Mouse (Mus musculus) lung, postnatal 0 days (tissue): ENCODE measurements at regions not wholly inside any gene's neighbourhood (a gene's known extent, or its start where the extent isn't known, plus 50 kb on each side); places are given as distances from the start of the nearest gene placed in this dataset.

Experiments used
- ATAC-seq: fragments of 200-750 bp; cut with Nextera tagmentation; 2 replicates; pipeline ENCODE4 v1.8.0; 2017; ENCODE audit warnings: moderate library complexity
- DNase-seq: peaks from one replicate; pipeline ENCODE4 v3.0.0-alpha.2; 2016; ENCODE audit warnings: low spot score
- H3K27ac ChIP-seq: fragments of 300-500 bp; sonication (generic); 2 replicates; pipeline ENCODE4 v1.5.1; 2014; ENCODE audit warnings: antibody characterized with exemption, mild to moderate bottlenecking, low read length, mixed read lengths
- H3K27me3 ChIP-seq: fragments of 300-500 bp; sonication (generic); replicated peaks from 2 replicates; pipeline ENCODE4 v1.6.1; 2014; ENCODE audit warnings: low read length, mixed read lengths; ENCODE audit not compliant: insufficient read depth
- H3K36me3 ChIP-seq: fragments of 300-500 bp; sonication (generic); 2 replicates; pipeline ENCODE4 v1.6.1; 2014; ENCODE audit warnings: low read length, mixed read lengths; ENCODE audit not compliant: insufficient read depth
- H3K4me1 ChIP-seq: fragments of 300-500 bp; sonication (generic); 2 replicates; pipeline ENCODE4 v1.6.1; 2014; ENCODE audit warnings: antibody characterized with exemption, low read depth, low read length, mixed read lengths; ENCODE audit not compliant: insufficient read depth
- H3K4me2 ChIP-seq: fragments of 300-500 bp; sonication (generic); replicated peaks from 2 replicates; pipeline ENCODE4 v1.6.1; 2014; ENCODE audit warnings: low read depth, mild to moderate bottlenecking, low read length, moderate library complexity, mixed read lengths
- H3K4me3 ChIP-seq: fragments of 300-500 bp; sonication (generic); 2 replicates; pipeline ENCODE4 v1.5.1; 2014; ENCODE audit warnings: low read depth, low read length
- H3K9ac ChIP-seq: fragments of 300-500 bp; sonication (generic); replicated peaks from 2 replicates; pipeline ENCODE4 v1.6.1; 2014; ENCODE audit warnings: low read depth, mild to moderate bottlenecking
- H3K9me3 ChIP-seq: fragments of 300-500 bp; sonication (generic); 2 replicates; pipeline ENCODE4 v1.6.1; 2016; ENCODE audit warnings: low read length, mixed read lengths
- CTCF ChIP-seq: IDR thresholded peaks from 2 replicates; pipeline ENCODE4 v1.5.1; 2016; ENCODE audit warnings: antibody characterized with exemption, mild to moderate bottlenecking
- EP300 ChIP-seq: IDR thresholded peaks from 2 replicates; pipeline ENCODE4 v1.6.1; 2016; ENCODE audit warnings: antibody characterized with exemption, mild to moderate bottlenecking, control low read depth
- WGBS: fragments of 180-500 bp; shearing (Covaris S2); extraction: QIAGEN DNeasy Blood & Tissue Kit; methylation state at CpG from one replicate; pipeline ENCODE4 v1.1.7; 2014; 5-methylcytosine and 5-hydroxymethylcytosine counted together

DNA sequence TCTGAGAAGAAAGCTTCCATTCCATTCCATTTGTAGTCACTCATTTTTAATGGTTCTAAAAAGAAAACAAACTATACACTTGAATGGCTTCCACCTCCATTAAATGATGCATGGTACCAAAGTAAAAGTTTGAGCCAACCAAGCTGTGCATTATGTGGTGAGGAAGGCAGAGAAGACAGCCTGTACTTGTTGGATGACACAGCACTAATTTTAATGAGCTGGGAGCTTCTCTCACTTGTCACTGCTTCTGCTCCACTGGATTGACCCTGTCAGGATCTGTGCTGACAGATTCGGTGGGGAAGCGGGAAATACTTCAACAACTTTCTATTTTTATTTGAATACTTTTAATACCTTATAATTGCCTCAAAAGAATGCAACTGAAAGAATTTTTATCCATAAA, 403.3 kb downstream of the Tm4sf1 start:
- H3K4me2 ChIP-seq = no peak overlapping the region

DNA sequence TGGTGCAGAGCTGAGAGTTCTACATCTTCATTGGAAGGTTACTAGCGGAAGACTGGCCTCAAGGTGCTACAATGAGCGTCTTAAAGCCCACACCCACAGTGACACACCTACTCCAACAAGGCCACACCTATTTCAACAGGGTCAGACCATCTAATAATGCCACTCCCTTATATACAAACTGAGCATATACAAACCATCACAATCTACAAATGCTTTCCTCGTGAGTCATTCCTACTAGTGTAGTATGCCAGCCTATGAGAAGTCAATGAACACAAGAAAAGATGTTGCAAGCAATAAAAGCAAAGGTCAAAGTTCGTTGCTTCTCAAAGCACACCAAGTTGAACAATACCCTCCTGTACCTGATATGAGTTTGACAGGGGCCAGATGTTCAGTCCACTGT, 424.7 kb downstream of the Tm4sf1 start:
- no peaks in the 10 kb centered on the region for H3K4me1 ChIP-seq
- no peaks in the 10 kb centered on the region for H3K27me3 ChIP-seq
- TF ChIP-seq CTCF (no peak), EP300 (no peak)
- H3K9me3 ChIP-seq = no peaks in the 10 kb centered on the region
- ATAC-seq (no peak), DNase-seq (no peak)
- no peaks in the 10 kb centered on the region for H3K36me3 ChIP-seq
- no peak overlapping the region for H3K9ac ChIP-seq
- no peak overlapping the region for H3K27ac ChIP-seq
- no peak overlapping the region for H3K4me2 ChIP-seq
- WGBS = 75% methylated on average over 4 of the region's 4 CpGs
- H3K4me3 ChIP-seq = no peak overlapping the region

More for the DNA sequence above, 403.3 kb downstream of the Tm4sf1 start:
- no peak overlapping the region for H3K9ac ChIP-seq
- ATAC-seq (no peak), DNase-seq (no peak)
- H3K36me3 ChIP-seq = no peaks in the 10 kb centered on the region
- no peaks in the 10 kb centered on the region for H3K27me3 ChIP-seq
- no peak for TF ChIP-seq CTCF
- TF ChIP-seq EP300 = no peak
- no peak overlapping the region for H3K27ac ChIP-seq
- 54% methylated on average over 2 of the region's 2 CpGs for WGBS
- H3K9me3 ChIP-seq = no peaks in the 10 kb centered on the region
- no peaks in the 10 kb centered on the region for H3K4me1 ChIP-seq
- no peak overlapping the region for H3K4me3 ChIP-seq

DNA sequence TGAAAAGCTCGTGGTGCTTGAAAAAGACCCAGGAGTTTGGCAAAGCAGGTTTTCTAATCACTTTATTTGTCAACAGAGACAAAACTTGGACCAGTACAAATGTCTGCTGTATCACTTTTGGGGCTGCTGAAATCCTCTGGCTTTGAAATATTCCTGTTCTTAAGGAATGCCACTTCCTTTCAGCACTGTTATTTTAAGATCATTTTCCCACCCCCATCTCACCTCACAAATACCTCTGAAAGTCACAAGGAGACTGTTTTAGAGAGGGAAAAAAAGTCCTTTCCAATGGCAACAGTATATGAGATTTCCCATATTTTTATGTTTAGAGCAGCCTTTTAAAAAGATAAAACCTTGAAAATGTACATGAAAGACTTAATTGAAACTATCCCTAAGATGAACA, 438.2 kb downstream of the Tm4sf1 start:
- H3K4me2 ChIP-seq = no peak overlapping the region
- H3K27ac ChIP-seq = no peak overlapping the region
- TF ChIP-seq EP300 (no peak), CTCF (no peak)
- no peaks in the 10 kb centered on the region for H3K36me3 ChIP-seq
- no peaks in the 10 kb centered on the region for H3K4me1 ChIP-seq
- H3K9me3 ChIP-seq = no peaks in the 10 kb centered on the region
- H3K27me3 ChIP-seq = no peaks in the 10 kb centered on the region
- no peak overlapping the region for H3K4me3 ChIP-seq
- no peak for ATAC-seq
- no peak for DNase-seq
- H3K9ac ChIP-seq = no peak overlapping the region
- 50% methylated on average over 1 of the region's 1 CpGs for WGBS

DNA sequence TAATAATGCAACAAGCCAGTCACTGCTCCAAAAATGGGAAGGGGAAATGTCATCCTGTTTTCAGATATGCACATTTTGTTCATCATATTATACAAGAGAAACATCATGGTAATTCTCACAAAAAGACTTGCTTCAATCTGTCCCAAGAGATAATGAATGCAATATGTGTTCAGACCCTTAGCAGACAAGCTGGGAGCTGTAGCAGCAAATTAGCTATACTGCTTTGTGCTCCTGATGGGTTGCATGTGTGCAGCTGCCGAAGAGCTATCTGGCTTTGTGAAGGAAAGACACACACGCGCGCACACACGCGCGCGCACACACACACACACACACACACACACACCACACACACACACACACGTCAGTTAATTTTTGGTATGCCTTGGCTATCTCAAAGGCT, 441.9 kb downstream of the Tm4sf1 start:
- Histone ChIP-seq H3K36me3 (no peaks in the 10 kb centered on the region), H3K9me3 (no peaks in the 10 kb centered on the region), H3K27ac (no peak overlapping the region), H3K27me3 (no peaks in the 10 kb centered on the region), H3K4me1 (no peaks in the 10 kb centered on the region), H3K4me2 (no peak overlapping the region), H3K9ac (no peak overlapping the region), H3K4me3 (no peak overlapping the region)
- 97% methylated on average over 9 of the region's 9 CpGs for WGBS
- no peak for ATAC-seq
- TF ChIP-seq EP300 (no peak), CTCF (no peak)
- DNase-seq = no peak

DNA sequence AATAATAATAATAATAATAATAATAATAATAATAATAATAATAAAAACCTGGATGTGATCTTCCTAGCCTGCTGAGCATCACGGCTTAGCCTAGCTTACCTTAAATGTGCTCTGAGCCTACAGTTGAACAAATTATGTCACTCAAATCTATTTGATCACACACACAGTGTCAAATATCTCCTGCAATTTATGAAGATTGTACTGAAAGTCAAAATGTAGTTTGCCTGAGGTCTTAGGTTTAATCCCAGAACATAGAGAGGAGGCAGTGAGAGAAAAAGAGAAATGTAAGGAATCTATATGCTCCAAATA, 456.4 kb downstream of the Tm4sf1 start:
- Histone ChIP-seq H3K9me3 (no peaks in the 10 kb centered on the region), H3K4me1 (no peaks in the 10 kb centered on the region), H3K4me2 (no peak overlapping the region), H3K27me3 (no peaks in the 10 kb centered on the region), H3K27ac (no peak overlapping the region), H3K36me3 (no peaks in the 10 kb centered on the region), H3K4me3 (no peak overlapping the region), H3K9ac (no peak overlapping the region)
- DNase-seq (no peak), ATAC-seq (no peak)
- WGBS = 81% methylated on average over 1 of the region's 1 CpGs
- TF ChIP-seq EP300 = no peak
- no peak for TF ChIP-seq CTCF

DNA sequence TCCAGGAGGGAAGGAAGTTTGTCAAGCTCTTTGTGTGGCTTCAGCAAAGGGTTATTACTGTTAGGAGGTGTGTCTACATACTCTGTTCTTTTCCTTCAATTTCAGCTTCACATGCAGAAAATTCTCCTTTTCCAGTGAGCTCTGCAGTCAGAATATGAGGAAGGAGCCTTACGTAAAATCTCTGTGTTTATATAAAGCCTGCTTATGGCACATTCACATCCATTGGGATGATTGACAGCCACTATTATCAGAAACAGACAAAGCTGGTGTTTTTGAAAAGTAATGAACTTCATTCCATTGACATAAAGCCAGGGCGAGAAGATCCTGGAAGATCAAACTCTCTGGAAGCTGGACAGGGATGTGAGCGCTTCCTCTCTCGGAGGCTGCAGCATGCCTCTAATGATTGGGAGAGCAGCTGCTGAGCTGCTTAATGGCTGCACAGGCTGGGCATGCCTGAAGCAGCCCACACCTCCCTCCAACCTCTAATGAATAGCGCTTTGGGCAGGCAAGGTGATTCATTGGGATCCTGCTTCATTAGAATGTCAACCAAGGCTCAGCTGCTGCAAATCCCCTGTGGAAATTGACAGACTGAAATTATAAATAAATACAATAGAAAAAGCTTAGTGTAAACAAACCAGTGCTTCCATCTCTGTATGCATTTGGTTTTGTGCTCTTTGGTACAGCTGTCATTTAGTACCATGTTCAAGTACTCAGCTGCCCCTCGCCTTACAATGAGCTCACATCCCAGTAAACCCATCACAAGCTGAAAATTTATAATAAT, 456.9 kb downstream of the Tm4sf1 start:
- Histone ChIP-seq H3K4me3 (no peak overlapping the region), H3K27ac (no peak overlapping the region), H3K9ac (no peak overlapping the region), H3K27me3 (no peaks in the 10 kb centered on the region), H3K4me2 (no peak overlapping the region), H3K4me1 (no peaks in the 10 kb centered on the region), H3K9me3 (no peaks in the 10 kb centered on the region), H3K36me3 (no peaks in the 10 kb centered on the region)
- ATAC-seq (no peak), DNase-seq (no peak)
- TF ChIP-seq EP300 (no peak), CTCF (no peak)
- 55% methylated on average over 6 of the region's 6 CpGs for WGBS

DNA sequence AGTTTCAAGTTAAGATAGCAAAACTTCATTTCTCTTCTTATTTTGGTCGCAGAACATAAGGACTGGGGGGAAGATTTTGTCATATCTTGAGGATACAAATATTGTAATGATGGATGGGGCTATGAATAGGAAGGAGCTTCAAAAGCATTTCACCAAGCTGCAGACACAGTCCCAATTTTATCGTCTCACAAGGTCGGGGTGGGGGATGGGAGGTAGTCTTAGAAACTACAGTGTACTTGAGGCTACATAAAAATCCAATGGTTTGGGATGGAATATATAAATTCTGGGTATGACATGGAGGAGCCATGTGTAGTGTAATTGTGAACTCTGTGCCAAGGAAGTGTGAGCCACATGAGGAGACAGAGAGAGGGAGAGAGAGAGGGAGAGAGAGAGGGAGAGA, 464.6 kb downstream of the Tm4sf1 start:
- no peaks in the 10 kb centered on the region for H3K9me3 ChIP-seq

More for the DNA sequence above, 464.6 kb downstream of the Tm4sf1 start:
- TF ChIP-seq CTCF (no peak), EP300 (no peak)
- 67% methylated on average over 3 of the region's 3 CpGs for WGBS
- ATAC-seq = no peak
- Histone ChIP-seq H3K4me1 (no peaks in the 10 kb centered on the region), H3K27me3 (no peaks in the 10 kb centered on the region), H3K27ac (no peak overlapping the region), H3K4me3 (no peak overlapping the region), H3K36me3 (no peaks in the 10 kb centered on the region), H3K4me2 (no peak overlapping the region), H3K9ac (no peak overlapping the region)
- DNase-seq = no peak
